Mouse (Mus musculus) thymus, adult 2 months (tissue): ENCODE data around the gene Bak1.

Experiments used
- CTCF ChIP-seq: fragments of 200-500 bp; IDR thresholded peaks from 2 replicates; pipeline ENCODE4 v1.5.1; 2012; ENCODE audit warnings: mild to moderate bottlenecking, control low read depth, low read length, moderate library complexity, borderline replicate concordance; ENCODE audit not compliant: control insufficient read depth, poor library complexity, insufficient read depth; ENCODE audit errors: extremely low read depth
- POLR2A ChIP-seq: fragments of 200-500 bp; IDR thresholded peaks from 2 replicates; pipeline ENCODE4 v1.6.1; 2012; ENCODE audit warnings: mild to moderate bottlenecking, low read length, control low read depth, moderate library complexity; ENCODE audit not compliant: control insufficient read depth, poor library complexity, insufficient read depth; ENCODE audit errors: extremely low read depth

GRCm38 (mm10) chr17:27005644-27006043 lies 23.2 kb downstream of the Bak1 start:
- TF ChIP-seq CTCF (no peak), POLR2A (no peak)
